Mouse (Mus musculus) liver, embryonic 15.5 days (tissue): Measurements from ENCODE around the gene Ift22. TPM values are rescaled to one million over a fixed set of nuclear protein-coding genes. Genes with fewer than 3 reads are reported as not detected.

Experiments
- ATAC-seq: fragments of 200-750 bp; cut with Nextera tagmentation; 2 replicates; pipeline ENCODE4 v1.8.0; 2017; ENCODE audit warnings: moderate number of reproducible peaks, mild to moderate bottlenecking, moderate library complexity; ENCODE audit not compliant: insufficient read depth
- H3K27ac ChIP-seq: fragments of 300-500 bp; sonication (generic); replicated peaks from 2 replicates; pipeline ENCODE4 v1.5.1; 2015; ENCODE audit warnings: mild to moderate bottlenecking, inconsistent platforms
- H3K27me3 ChIP-seq: fragments of 300-500 bp; sonication (generic); 2 replicates; pipeline ENCODE4 v1.6.1; 2015; ENCODE audit warnings: mild to moderate bottlenecking, inconsistent platforms
- H3K36me3 ChIP-seq: fragments of 300-500 bp; sonication (generic); replicated peaks from 2 replicates; pipeline ENCODE4 v1.6.1; 2015; ENCODE audit warnings: moderate library complexity, mild to moderate bottlenecking, inconsistent platforms
- H3K4me1 ChIP-seq: fragments of 300-500 bp; sonication (generic); replicated peaks from 2 replicates; pipeline ENCODE4 v1.6.1; 2015; ENCODE audit warnings: inconsistent platforms
- H3K4me2 ChIP-seq: fragments of 300-500 bp; sonication (generic); 2 replicates; pipeline ENCODE4 v1.6.1; 2015; ENCODE audit warnings: moderate library complexity, mild to moderate bottlenecking, inconsistent platforms
- H3K4me3 ChIP-seq: fragments of 300-500 bp; sonication (generic); replicated peaks from 2 replicates; pipeline ENCODE4 v1.5.1; 2015; ENCODE audit warnings: mild to moderate bottlenecking, inconsistent platforms
- H3K9ac ChIP-seq: fragments of 300-500 bp; sonication (generic); 2 replicates; pipeline ENCODE4 v1.6.1; 2015; ENCODE audit warnings: moderate library complexity, mild to moderate bottlenecking, inconsistent platforms
- H3K9me3 ChIP-seq: fragments of 300-500 bp; sonication (generic); replicated peaks from 2 replicates; pipeline ENCODE4 v1.6.1; 2016; ENCODE audit warnings: inconsistent platforms
- WGBS: fragments of 180-500 bp; shearing (Covaris S2); methylation state at CpG from one replicate; pipeline ENCODE4 v1.1.7; 2015; ENCODE audit warnings: mixed read lengths; ENCODE audit not compliant: insufficient replicate concordance; 5-methylcytosine and 5-hydroxymethylcytosine counted together
- polyA plus RNA-seq: library from polyadenylated mRNA; unstranded; fragments of >200 nt; fragmentation: Nextera tagmentation; extraction: Ambion mirVana; gene quantifications from 2 replicates; pipeline ENCODE4 v1.2.1, GENCODE M21; 2015

Gene Ift22
- polyA plus RNA-seq, 1 experiment from 2014 or later, result 9.0 TPM

GRCm38 (mm10) chr5:136950521-136950920 lies 42.6 kb downstream of the Ift22 start:
- Histone ChIP-seq H3K27me3 (no peaks in the 10 kb centered on the region), H3K36me3 (no peaks in the 10 kb centered on the region), H3K9me3 (no peaks in the 10 kb centered on the region), H3K27ac (no peak overlapping the region), H3K9ac (no peak overlapping the region), H3K4me2 (no peak overlapping the region), H3K4me3 (no peak overlapping the region), H3K4me1 (peaks cover 28% of the 10 kb centered on the region)
- WGBS, result 79% methylated on average over 6 of the region's 6 CpGs
- ATAC-seq, result no peak

- Histone ChIP-seq H3K27ac (no peak overlapping the region), H3K4me2 (peak overlapping the region; percentile 79; the same call in 1 of the 2 replicates), H3K4me3 (no peak overlapping the region), H3K9me3 (no peaks in the 10 kb centered on the region), H3K27me3 (no peaks in the 10 kb centered on the region), H3K36me3 (0 out of 2 replicates have a peak, but pooled peaks cover 2% of the 10 kb centered on the region), H3K9ac (no peak overlapping the region), H3K4me1 (peaks cover 32% of the 10 kb centered on the region)
- 64% methylated on average over 4 of the region's 4 CpGs for WGBS
- no peak for ATAC-seq
These were observed 44.2 kb downstream of the Ift22 start for GRCm38 (mm10) chr5:136952153-136952552.

GRCm38 (mm10) chr5:136953015-136953414 lies 45.1 kb downstream of the Ift22 start, which contains the start of gene Fis1:
Fis1 (plus strand) TSS chr5:136953275.
- H3K9me3 ChIP-seq, result no peaks in the 10 kb centered on the region
- H3K27ac ChIP-seq, result peak within 1 kb of the TSS; percentile 69
- peak; percentile 95 for ATAC-seq
- no peaks in the 10 kb centered on the region for H3K27me3 ChIP-seq
- whole genome bisulfite sequencing, result under 1% methylated on average over 23 of the region's 23 CpGs
- peak within 1 kb of the TSS; percentile 41 for H3K9ac ChIP-seq
- H3K4me2 ChIP-seq, result peak within 1 kb of the TSS; percentile 79
- H3K4me3 ChIP-seq, result peak within 1 kb of the TSS; percentile 70
- H3K36me3 ChIP-seq, result 0 out of 2 replicates have a peak, but pooled peaks cover 2% of the 10 kb centered on the region
- peaks cover 32% of the 10 kb centered on the region for H3K4me1 ChIP-seq

GRCm38 (mm10) chr5:136953440-136953951 lies 45.5 kb downstream of the Ift22 start:
- WGBS, result 2% methylated on average over 12 of the region's 12 CpGs
- H3K4me3 ChIP-seq, result peak overlapping the region; percentile 70
- no peaks in the 10 kb centered on the region for H3K9me3 ChIP-seq
- peak overlapping the region; percentile 79 for H3K4me2 ChIP-seq
- H3K4me1 ChIP-seq, result peaks cover 32% of the 10 kb centered on the region
- H3K27me3 ChIP-seq, result no peaks in the 10 kb centered on the region
- peak overlapping the region; percentile 69 for H3K27ac ChIP-seq
- no peak for ATAC-seq
- peak overlapping the region; percentile 41 for H3K9ac ChIP-seq
- 0 out of 2 replicates have a peak, but pooled peaks cover 2% of the 10 kb centered on the region for H3K36me3 ChIP-seq

GRCm38 (mm10) chr5:136955622-136956021 lies 47.7 kb downstream of the Ift22 start:
- 0 out of 2 replicates have a peak, but pooled peaks cover 2% of the 10 kb centered on the region for H3K36me3 ChIP-seq
- H3K27ac ChIP-seq, result no peak overlapping the region
- no peak overlapping the region for H3K4me3 ChIP-seq
- H3K9ac ChIP-seq, result no peak overlapping the region
- peaks cover 35% of the 10 kb centered on the region for H3K4me1 ChIP-seq
- H3K9me3 ChIP-seq, result no peaks in the 10 kb centered on the region
- 57% methylated on average over 4 of the region's 4 CpGs for WGBS
- no peak overlapping the region for H3K4me2 ChIP-seq
- no peaks in the 10 kb centered on the region for H3K27me3 ChIP-seq
- ATAC-seq, result no peak

- no peak for ATAC-seq
- Histone ChIP-seq H3K27ac (no peak overlapping the region), H3K4me2 (no peak overlapping the region), H3K4me3 (no peak overlapping the region), H3K9me3 (no peaks in the 10 kb centered on the region), H3K27me3 (no peaks in the 10 kb centered on the region), H3K36me3 (0 out of 2 replicates have a peak, but pooled peaks cover 2% of the 10 kb centered on the region), H3K9ac (no peak overlapping the region), H3K4me1 (peaks cover 43% of the 10 kb centered on the region)
- WGBS, result 83% methylated on average over 1 of the region's 1 CpGs
These were observed 49.3 kb downstream of the Ift22 start for GRCm38 (mm10) chr5:136957250-136957649.

- Histone ChIP-seq H3K27ac (no peak overlapping the region), H3K36me3 (peaks cover 15% of the 10 kb centered on the region), H3K9ac (no peak overlapping the region), H3K4me2 (no peak overlapping the region), H3K27me3 (no peaks in the 10 kb centered on the region), H3K4me1 (peaks cover 44% of the 10 kb centered on the region), H3K9me3 (no peaks in the 10 kb centered on the region), H3K4me3 (no peak overlapping the region)
- no peak for ATAC-seq
- WGBS, result 48% methylated on average over 5 of the region's 5 CpGs
These were observed 51.1 kb downstream of the Ift22 start for GRCm38 (mm10) chr5:136958991-136959605.

GRCm38 (mm10) chr5:136960053-136960452 lies 52.1 kb downstream of the Ift22 start:
- H3K4me1 ChIP-seq, result peaks cover 46% of the 10 kb centered on the region
- H3K36me3 ChIP-seq, result peaks cover 23% of the 10 kb centered on the region
- 75% methylated on average over 6 of the region's 6 CpGs for WGBS
- H3K27me3 ChIP-seq, result no peaks in the 10 kb centered on the region
- no peak overlapping the region for H3K27ac ChIP-seq
- H3K9ac ChIP-seq, result no peak overlapping the region
- no peak overlapping the region for H3K4me2 ChIP-seq
- no peak for ATAC-seq
- no peak overlapping the region for H3K4me3 ChIP-seq
- H3K9me3 ChIP-seq, result no peaks in the 10 kb centered on the region

GRCm38 (mm10) chr5:136961334-136961982 lies 53.5 kb downstream of the Ift22 start:
- Histone ChIP-seq H3K27ac (peak overlapping the region; percentile 92), H3K4me3 (peak overlapping the region; percentile 79), H3K9me3 (no peaks in the 10 kb centered on the region), H3K4me1 (peaks cover 52% of the 10 kb centered on the region), H3K9ac (peak overlapping the region; percentile 82), H3K27me3 (no peaks in the 10 kb centered on the region), H3K4me2 (peak overlapping the region; percentile 79), H3K36me3 (peaks cover 37% of the 10 kb centered on the region)
- ATAC-seq, result no peak
- 33% methylated on average over 5 of the region's 5 CpGs for WGBS

GRCm38 (mm10) chr5:136961983-136962461 lies 54.1 kb downstream of the Ift22 start:
- WGBS, result under 1% methylated on average over 20 of the region's 20 CpGs
- ATAC-seq, result peak; percentile 84
- H3K9ac ChIP-seq, result peak overlapping the region; percentile 82
- peak overlapping the region; percentile 79 for H3K4me2 ChIP-seq
- H3K36me3 ChIP-seq, result peaks cover 40% of the 10 kb centered on the region
- H3K4me3 ChIP-seq, result peak overlapping the region; percentile 79
- no peaks in the 10 kb centered on the region for H3K9me3 ChIP-seq
- peaks cover 57% of the 10 kb centered on the region for H3K4me1 ChIP-seq
- H3K27ac ChIP-seq, result peak overlapping the region; percentile 92
- no peaks in the 10 kb centered on the region for H3K27me3 ChIP-seq

- WGBS, result 1% methylated on average over 10 of the region's 10 CpGs
- peak overlapping the region; percentile 79 for H3K4me3 ChIP-seq
- H3K36me3 ChIP-seq, result peaks cover 41% of the 10 kb centered on the region
- H3K27ac ChIP-seq, result peak overlapping the region; percentile 92
- no peaks in the 10 kb centered on the region for H3K9me3 ChIP-seq
- ATAC-seq, result peak; percentile 62
- H3K4me1 ChIP-seq, result peaks cover 62% of the 10 kb centered on the region
- H3K9ac ChIP-seq, result peak overlapping the region; percentile 82
- H3K4me2 ChIP-seq, result peak overlapping the region; percentile 79
- no peaks in the 10 kb centered on the region for H3K27me3 ChIP-seq
These were observed 54.6 kb downstream of the Ift22 start for GRCm38 (mm10) chr5:136962501-136962900.
